Mouse (Mus musculus): ENCODE measurements around the gene Ifitm3. TPM values are rescaled to one million over a fixed set of nuclear protein-coding genes. Genes with fewer than 3 reads are reported as not detected.

Ifitm3 gene
- total and polyA plus RNA-seq, 3 experiments, result 0.25 TPM; not detected in 2

DNA sequence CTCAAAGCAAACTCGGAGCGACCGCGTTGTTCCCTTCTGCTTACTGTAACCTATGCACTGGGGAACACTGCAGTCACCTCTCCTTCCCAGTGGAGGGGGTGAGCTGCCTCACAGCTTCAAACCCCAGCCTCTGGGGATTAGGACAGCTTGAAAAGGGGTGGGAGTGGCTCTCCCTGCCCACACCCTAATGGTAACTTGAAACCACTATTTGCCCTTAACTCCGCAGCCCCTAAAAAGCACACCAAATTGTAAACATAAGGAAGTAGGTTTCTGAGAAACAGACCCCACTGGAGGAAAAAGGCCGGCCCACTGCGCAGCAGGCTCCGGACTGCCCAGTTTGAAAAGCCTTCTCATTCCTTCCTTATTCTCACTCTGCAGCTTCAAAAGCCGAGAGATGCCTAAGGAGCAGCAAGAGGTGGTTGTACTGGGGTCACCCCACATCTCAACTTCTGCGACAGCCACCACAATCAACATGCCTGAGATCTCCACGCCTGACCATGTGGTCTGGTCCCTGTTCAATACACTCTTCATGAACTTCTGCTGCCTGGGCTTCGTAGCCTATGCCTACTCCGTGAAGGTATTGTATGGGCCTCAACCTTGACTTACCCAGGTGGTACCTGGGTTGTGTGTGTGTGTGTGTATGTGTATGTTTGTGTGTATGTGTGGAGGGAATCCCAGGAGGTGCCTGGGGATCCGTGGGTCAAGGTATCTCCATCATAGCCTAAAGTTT is 42.5 kb downstream of the Ifitm3 start:
- Histone ChIP-seq H3K27me3 (replicated peaks) (no peaks in the 10 kb centered on the region), H3K4me1 (ENCODE audit: control insufficient read depth in 1 of 2, insufficient read depth in 2 of 2) (peaks cover 14 to 40% of the 10 kb centered on the region in 2 experiments), H3K4me2 (ENCODE audit: insufficient read depth, low read depth, poor library complexity, severe bottlenecking) (no peak overlapping the region), H3K9ac (ENCODE audit: insufficient read depth, low read depth) (no peak overlapping the region), H3K27ac (ENCODE audit: insufficient read depth, low read depth) (no peak overlapping the region), H3K9me3 (replicated peaks; ENCODE audit: low read length) (no peaks in the 10 kb centered on the region), H3K4me3 (replicated peaks in 1 of 3; ENCODE audit: low read depth in 2 of 3, low read length in 2 of 3, poor library complexity in 1 of 3) (peak overlapping the region in 2 of 3 experiments; percentile 41 to 42), H3K36me3 (replicated peaks in 1 of 2; ENCODE audit: control insufficient read depth in 1 of 2, insufficient read depth in 1 of 2, low read length in 1 of 2) (no peaks in the 10 kb centered on the region), H3K79me2 (replicated peaks; ENCODE audit: control insufficient read depth, extremely low read depth, insufficient read depth, poor library complexity, severe bottlenecking) (no peaks in the 10 kb centered on the region)
- in situ Hi-C loops (cut with MboI; ENCODE audit: low pct_ligation_motif_present, low pct_unique_long_range_greater_than_20kb, low sequenced_read_pairs) (no loop called here), dilution Hi-C loops (cut with MboI; ENCODE audit: extremely low pct_ligation_motif_present, extremely low pct_unique_long_range_greater_than_20kb, low sequenced_read_pairs) (no loop called here)
- DNase-seq (ENCODE audit: extremely low read depth), result no peak
- TF ChIP-seq EP300 (IDR thresholded peaks at IDR 0.05; ENCODE audit: low read length), result no peak
- TF ChIP-seq JUN (IDR thresholded peaks at IDR 0.05; ENCODE audit: insufficient read depth, low read depth, low read length), result no peak
- TF ChIP-seq PAX5 (IDR thresholded peaks at IDR 0.05; ENCODE audit: low read length), result no peak
- TF ChIP-seq KAT2A (IDR thresholded peaks at IDR 0.05; ENCODE audit: insufficient replicate concordance, low read length), result no peak
- TF ChIP-seq SMC3 (IDR thresholded peaks at IDR 0.05; ENCODE audit: low read depth, low read length), result no peak
- no peak for TF ChIP-seq RCOR1 (conservative IDR thresholded peaks at IDR 0.05; ENCODE audit: low read depth, low read length)
- no peak for TF ChIP-seq RAD21 (IDR thresholded peaks at IDR 0.05; ENCODE audit: low read depth, low read length)
- no peak for TF ChIP-seq ZC3H11A (IDR thresholded peaks at IDR 0.05; ENCODE audit: low read depth, low read length)
- no peak for TF ChIP-seq BHLHE40 (IDR thresholded peaks at IDR 0.05; ENCODE audit: low read depth, low read length)
- TF ChIP-seq POLR2A (IDR thresholded peaks at IDR 0.05; ENCODE audit: low read depth, low read length), result no peak
- no peak for TF ChIP-seq USF1 (IDR thresholded peaks at IDR 0.05; ENCODE audit: low read depth, low read length)
- TF ChIP-seq MXI1 (IDR thresholded peaks at IDR 0.05; ENCODE audit: low read depth, low read length), result no peak
- no peak for TF ChIP-seq IRF4 (IDR thresholded peaks at IDR 0.05; ENCODE audit: low read depth, low read length)

GRCm38 (mm10) chr7:140966921-140967320 is 43.6 kb downstream of the Ifitm3 start, which contains the start of gene Ifitm1:
Gene Ifitm1, plus strand, starts transcription at chr7:140967221.
- no peak within 1 kb of the TSS for H3K4me2 ChIP-seq (ENCODE audit: insufficient read depth, low read depth, poor library complexity, severe bottlenecking)
- in situ Hi-C loops (cut with MboI; ENCODE audit: low pct_ligation_motif_present, low pct_unique_long_range_greater_than_20kb, low sequenced_read_pairs) (no loop called here), dilution Hi-C loops (cut with MboI; ENCODE audit: extremely low pct_ligation_motif_present, extremely low pct_unique_long_range_greater_than_20kb, low sequenced_read_pairs) (no loop called here)
- H3K9me3 ChIP-seq (replicated peaks; ENCODE audit: low read length), result no peaks in the 10 kb centered on the region
- H3K79me2 ChIP-seq (replicated peaks; ENCODE audit: control insufficient read depth, extremely low read depth, insufficient read depth, poor library complexity, severe bottlenecking), result no peaks in the 10 kb centered on the region
- DNase-seq (ENCODE audit: extremely low read depth), result no peak
- TF ChIP-seq ZMIZ1 (IDR thresholded peaks at IDR 0.05; ENCODE audit: low read depth, low read length) (no peak), MXI1 (IDR thresholded peaks at IDR 0.05; ENCODE audit: low read depth, low read length) (no peak), ZKSCAN1 (IDR thresholded peaks at IDR 0.05; ENCODE audit: borderline replicate concordance, low read depth, low read length) (no peak), USF2 (conservative IDR thresholded peaks at IDR 0.05; ENCODE audit: low read depth, low read length) (no peak), JUN (IDR thresholded peaks at IDR 0.05; ENCODE audit: insufficient read depth, low read depth, low read length) (no peak), MAFK (IDR thresholded peaks at IDR 0.05; ENCODE audit: insufficient replicate concordance, low read length) (no peak), EP300 (IDR thresholded peaks at IDR 0.05; ENCODE audit: low read length) (no peak), PAX5 (IDR thresholded peaks at IDR 0.05; ENCODE audit: low read length) (no peak), BHLHE40 (IDR thresholded peaks at IDR 0.05; ENCODE audit: low read depth, low read length) (no peak), NELFE (IDR thresholded peaks at IDR 0.05; ENCODE audit: low read depth, low read length) (no peak), POLR2AphosphoS2 (IDR thresholded peaks at IDR 0.05; ENCODE audit: low read depth, low read length) (no peak), E2F4 (IDR thresholded peaks at IDR 0.05; ENCODE audit: insufficient replicate concordance, low read depth, low read length) (no peak)
- peaks cover 14 to 34% of the 10 kb centered on the region in 2 experiments for H3K4me1 ChIP-seq (ENCODE audit: control insufficient read depth in 1 of 2, insufficient read depth in 2 of 2)
- no peak within 1 kb of the TSS for H3K27ac ChIP-seq (ENCODE audit: insufficient read depth, low read depth)
- no peak within 1 kb of the TSS for H3K9ac ChIP-seq (ENCODE audit: insufficient read depth, low read depth)
- peak within 1 kb of the TSS in 1 of 3 experiments; percentile 41 for H3K4me3 ChIP-seq (replicated peaks in 1 of 3; ENCODE audit: low read depth in 2 of 3, low read length in 2 of 3, poor library complexity in 1 of 3)
- H3K36me3 ChIP-seq (replicated peaks in 1 of 2; ENCODE audit: control insufficient read depth in 1 of 2, insufficient read depth in 1 of 2, low read length in 1 of 2), result no peaks in the 10 kb centered on the region
- H3K27me3 ChIP-seq (replicated peaks), result no peaks in the 10 kb centered on the region
